Mouse (Mus musculus) midbrain, embryonic 15.5 days (tissue): ENCODE data around the gene Tsr1. TPM values are rescaled to one million over a fixed set of nuclear protein-coding genes. Genes with fewer than 3 reads are reported as not detected.

ENCODE experiments used
- ATAC-seq: fragments of 200-750 bp; cut with Nextera tagmentation; replicated peaks from 2 replicates; pipeline ENCODE4 v1.8.0; 2017; ENCODE audit warnings: moderate TSS enrichment
- H3K27ac ChIP-seq: fragments of 300-500 bp; sonication (generic); 2 replicates; pipeline ENCODE4 v1.5.1; 2015; ENCODE audit warnings: mild to moderate bottlenecking, inconsistent platforms
- H3K27me3 ChIP-seq: fragments of 300-500 bp; sonication (generic); replicated peaks from 2 replicates; pipeline ENCODE4 v1.6.1; 2015; ENCODE audit warnings: inconsistent platforms
- H3K36me3 ChIP-seq: fragments of 300-500 bp; sonication (generic); replicated peaks from 2 replicates; pipeline ENCODE4 v1.6.1; 2015; ENCODE audit warnings: inconsistent platforms
- H3K4me1 ChIP-seq: fragments of 300-500 bp; sonication (generic); 2 replicates; pipeline ENCODE4 v1.6.1; 2015; ENCODE audit warnings: inconsistent platforms
- H3K4me2 ChIP-seq: fragments of 300-500 bp; sonication (generic); 2 replicates; pipeline ENCODE4 v1.6.1; 2015; ENCODE audit warnings: inconsistent platforms, mild to moderate bottlenecking, moderate library complexity
- H3K4me3 ChIP-seq: fragments of 300-500 bp; sonication (generic); 2 replicates; pipeline ENCODE4 v1.5.1; 2015; ENCODE audit warnings: mild to moderate bottlenecking, inconsistent platforms
- H3K9ac ChIP-seq: fragments of 300-500 bp; sonication (generic); 2 replicates; pipeline ENCODE4 v1.6.1; 2015; ENCODE audit warnings: mild to moderate bottlenecking, inconsistent platforms
- H3K9me3 ChIP-seq: fragments of 300-500 bp; sonication (generic); 2 replicates; pipeline ENCODE4 v1.6.1; 2016; ENCODE audit warnings: inconsistent platforms
- WGBS: fragments of 180-500 bp; shearing (Covaris S2); methylation state at CpG from one replicate; pipeline ENCODE4 v1.1.7; 2015; ENCODE audit warnings: mixed read lengths; 5-methylcytosine and 5-hydroxymethylcytosine counted together
- polyA plus RNA-seq: library from polyadenylated mRNA; unstranded; fragments of >200 nt; fragmentation: Nextera tagmentation; extraction: Ambion mirVana; gene quantifications from 2 replicates; pipeline ENCODE4 v1.2.1, GENCODE M21; 2015

The Tsr1 gene
- polyA plus RNA-seq, 1 experiment from 2014 or later = 28.6 TPM

GRCm38 (mm10) chr11:74870991-74871622 is 26.8 kb upstream of the Tsr1 start:
- Histone ChIP-seq H3K9ac (peak overlapping the region; percentile 38), H3K4me2 (peak overlapping the region; percentile 30; the same call in 1 of the 2 replicates), H3K9me3 (no peaks in the 10 kb centered on the region), H3K4me3 (no peak overlapping the region), H3K27ac (peak overlapping the region; percentile 80), H3K4me1 (peaks cover 35% of the 10 kb centered on the region), H3K36me3 (peaks cover 6% of the 10 kb centered on the region), H3K27me3 (no peaks in the 10 kb centered on the region)
- 14% methylated on average over 12 of the region's 12 CpGs for WGBS
- no peak for ATAC-seq

- no peak for ATAC-seq
- no peak overlapping the region for H3K4me2 ChIP-seq
- peaks cover 38% of the 10 kb centered on the region for H3K4me1 ChIP-seq
- 72% methylated on average over 3 of the region's 3 CpGs for WGBS
- no peak overlapping the region for H3K9ac ChIP-seq
- no peaks in the 10 kb centered on the region for H3K9me3 ChIP-seq
- H3K4me3 ChIP-seq = no peak overlapping the region
- H3K27ac ChIP-seq = no peak overlapping the region
- no peaks in the 10 kb centered on the region for H3K27me3 ChIP-seq
- H3K36me3 ChIP-seq = no peaks in the 10 kb centered on the region
Measured at GRCm38 (mm10) chr11:74874630-74875029, 23.2 kb upstream of the Tsr1 start.

- Histone ChIP-seq H3K9me3 (no peaks in the 10 kb centered on the region), H3K27me3 (no peaks in the 10 kb centered on the region), H3K9ac (no peak overlapping the region), H3K4me1 (peaks cover 20% of the 10 kb centered on the region), H3K27ac (peak overlapping the region; percentile 82), H3K36me3 (no peaks in the 10 kb centered on the region), H3K4me2 (peak overlapping the region; percentile 39), H3K4me3 (peak overlapping the region; percentile 11)
- ATAC-seq = peak; percentile 90
- WGBS = 0% methylated on average over 9 of the region's 9 CpGs
Measured at GRCm38 (mm10) chr11:74876801-74877200, 21.1 kb upstream of the Tsr1 start.

- no peaks in the 10 kb centered on the region for H3K27me3 ChIP-seq
- no peak overlapping the region for H3K9ac ChIP-seq
- ATAC-seq = no peak
- H3K36me3 ChIP-seq = 0 out of 2 replicates have a peak, but pooled peaks cover 6% of the 10 kb centered on the region
- H3K4me3 ChIP-seq = no peak overlapping the region
- H3K27ac ChIP-seq = no peak overlapping the region
- 86% methylated on average over 9 of the region's 9 CpGs for WGBS
- H3K9me3 ChIP-seq = no peaks in the 10 kb centered on the region
- no peak overlapping the region for H3K4me2 ChIP-seq
- H3K4me1 ChIP-seq = peaks cover 20% of the 10 kb centered on the region
Measured at GRCm38 (mm10) chr11:74880999-74881398, 16.9 kb upstream of the Tsr1 start.

- ATAC-seq = no peak
- WGBS = 65% methylated on average over 14 of the region's 14 CpGs
- 0 out of 2 replicates have a peak, but pooled peaks cover 6% of the 10 kb centered on the region for H3K36me3 ChIP-seq
- no peaks in the 10 kb centered on the region for H3K9me3 ChIP-seq
- H3K9ac ChIP-seq = no peak overlapping the region
- H3K4me3 ChIP-seq = no peak overlapping the region
- H3K4me2 ChIP-seq = peak overlapping the region; percentile 11; the same call in 1 of the 2 replicates
- H3K4me1 ChIP-seq = peaks cover 10% of the 10 kb centered on the region
- H3K27ac ChIP-seq = peak overlapping the region; percentile 62
- no peaks in the 10 kb centered on the region for H3K27me3 ChIP-seq
Measured at GRCm38 (mm10) chr11:74881979-74882378, 15.9 kb upstream of the Tsr1 start.

- no peaks in the 10 kb centered on the region for H3K9me3 ChIP-seq
- no peaks in the 10 kb centered on the region for H3K27me3 ChIP-seq
- no peak overlapping the region for H3K9ac ChIP-seq
- no peak overlapping the region for H3K4me2 ChIP-seq
- no peak for ATAC-seq
- no peak overlapping the region for H3K27ac ChIP-seq
- H3K36me3 ChIP-seq = 0 out of 2 replicates have a peak, but pooled peaks cover 6% of the 10 kb centered on the region
- 92% methylated on average over 10 of the region's 10 CpGs for WGBS
- H3K4me1 ChIP-seq = peaks cover 7% of the 10 kb centered on the region; the same call in 1 of the 2 replicates
- H3K4me3 ChIP-seq = no peak overlapping the region
Measured at GRCm38 (mm10) chr11:74883098-74883497, 14.8 kb upstream of the Tsr1 start.

- Histone ChIP-seq H3K27ac (no peak overlapping the region), H3K9ac (no peak overlapping the region), H3K4me3 (no peak overlapping the region), H3K36me3 (no peaks in the 10 kb centered on the region), H3K4me1 (peaks cover 29% of the 10 kb centered on the region), H3K9me3 (no peaks in the 10 kb centered on the region), H3K27me3 (no peaks in the 10 kb centered on the region), H3K4me2 (no peak overlapping the region)
- 88% methylated on average over 4 of the region's 4 CpGs for WGBS
- no peak for ATAC-seq
Measured at GRCm38 (mm10) chr11:74894619-74895018, 3.3 kb upstream of the Tsr1 start.

GRCm38 (mm10) chr11:74895980-74896900 is 1.6 kb upstream of the Tsr1 start:
- peaks cover 4% of the 10 kb centered on the region for H3K36me3 ChIP-seq
- peak; percentile 62 for ATAC-seq
- peaks cover 32% of the 10 kb centered on the region for H3K4me1 ChIP-seq
- H3K4me2 ChIP-seq = peak overlapping the region; percentile 87
- no peaks in the 10 kb centered on the region for H3K27me3 ChIP-seq
- peak overlapping the region; percentile 96 for H3K4me3 ChIP-seq
- H3K9me3 ChIP-seq = no peaks in the 10 kb centered on the region
- H3K27ac ChIP-seq = peak overlapping the region; percentile 95
- peak overlapping the region; percentile 93 for H3K9ac ChIP-seq
- WGBS = under 1% methylated on average over 45 of the region's 55 CpGs

- Histone ChIP-seq H3K27me3 (no peaks in the 10 kb centered on the region), H3K4me1 (peaks cover 32% of the 10 kb centered on the region), H3K9me3 (no peaks in the 10 kb centered on the region)
Measured at GRCm38 (mm10) chr11:74896901-74897677, 782 bp upstream of the Tsr1 start, which contains the start of gene Sgsm2. Gene Sgsm2, minus strand, starts transcription at chr11:74897060.

GRCm38 (mm10) chr11:74898517-74898827 is 601 bp downstream of the Tsr1 start:
- no peak for ATAC-seq
- Histone ChIP-seq H3K4me1 (peaks cover 32% of the 10 kb centered on the region), H3K9me3 (no peaks in the 10 kb centered on the region), H3K27ac (peak overlapping the region; percentile 95), H3K4me2 (peak overlapping the region; percentile 87), H3K36me3 (peaks cover 19% of the 10 kb centered on the region), H3K9ac (peak overlapping the region; percentile 93), H3K4me3 (peak overlapping the region; percentile 96), H3K27me3 (no peaks in the 10 kb centered on the region)
- 0% methylated on average over 7 of the region's 7 CpGs for WGBS

More at GRCm38 (mm10) chr11:74896901-74897677, 782 bp upstream of the Tsr1 start, which contains the start of gene Sgsm2:
- ATAC-seq = peak; percentile 87
- under 1% methylated on average over 62 of the region's 74 CpGs for WGBS
- Histone ChIP-seq H3K4me3 (peak within 1 kb of the TSS; percentile 96), H3K4me2 (peak within 1 kb of the TSS; percentile 87), H3K9ac (peak within 1 kb of the TSS; percentile 93), H3K36me3 (peaks cover 12% of the 10 kb centered on the region), H3K27ac (peak within 1 kb of the TSS; percentile 95)

- H3K9me3 ChIP-seq = no peaks in the 10 kb centered on the region
- H3K4me2 ChIP-seq = no peak overlapping the region
- WGBS = 91% methylated on average over 6 of the region's 6 CpGs
- H3K36me3 ChIP-seq = peaks cover 48% of the 10 kb centered on the region
- H3K27ac ChIP-seq = no peak overlapping the region
- H3K4me3 ChIP-seq = no peak overlapping the region
- H3K4me1 ChIP-seq = peaks cover 15% of the 10 kb centered on the region
- ATAC-seq = no peak
- H3K27me3 ChIP-seq = no peaks in the 10 kb centered on the region
- no peak overlapping the region for H3K9ac ChIP-seq
Measured at GRCm38 (mm10) chr11:74901555-74901954, 3.7 kb downstream of the Tsr1 start.

GRCm38 (mm10) chr11:74902416-74902815 is 4.5 kb downstream of the Tsr1 start:
- Histone ChIP-seq H3K36me3 (peaks cover 56% of the 10 kb centered on the region), H3K27me3 (no peaks in the 10 kb centered on the region), H3K4me3 (no peak overlapping the region), H3K9me3 (no peaks in the 10 kb centered on the region), H3K9ac (no peak overlapping the region), H3K27ac (no peak overlapping the region), H3K4me1 (peaks cover 15% of the 10 kb centered on the region), H3K4me2 (no peak overlapping the region)
- no peak for ATAC-seq
- 94% methylated on average over 5 of the region's 5 CpGs for WGBS
